Mouse (Mus musculus): ENCODE results near the gene Foxn4. TPM values are rescaled to one million over a fixed set of nuclear protein-coding genes. Genes with fewer than 3 reads are reported as not detected.

The Foxn4 gene
- polyA plus RNA-seq (2012; rRNA removed) = 0.68 and 1.1 TPM in 2 replicates

DNA sequence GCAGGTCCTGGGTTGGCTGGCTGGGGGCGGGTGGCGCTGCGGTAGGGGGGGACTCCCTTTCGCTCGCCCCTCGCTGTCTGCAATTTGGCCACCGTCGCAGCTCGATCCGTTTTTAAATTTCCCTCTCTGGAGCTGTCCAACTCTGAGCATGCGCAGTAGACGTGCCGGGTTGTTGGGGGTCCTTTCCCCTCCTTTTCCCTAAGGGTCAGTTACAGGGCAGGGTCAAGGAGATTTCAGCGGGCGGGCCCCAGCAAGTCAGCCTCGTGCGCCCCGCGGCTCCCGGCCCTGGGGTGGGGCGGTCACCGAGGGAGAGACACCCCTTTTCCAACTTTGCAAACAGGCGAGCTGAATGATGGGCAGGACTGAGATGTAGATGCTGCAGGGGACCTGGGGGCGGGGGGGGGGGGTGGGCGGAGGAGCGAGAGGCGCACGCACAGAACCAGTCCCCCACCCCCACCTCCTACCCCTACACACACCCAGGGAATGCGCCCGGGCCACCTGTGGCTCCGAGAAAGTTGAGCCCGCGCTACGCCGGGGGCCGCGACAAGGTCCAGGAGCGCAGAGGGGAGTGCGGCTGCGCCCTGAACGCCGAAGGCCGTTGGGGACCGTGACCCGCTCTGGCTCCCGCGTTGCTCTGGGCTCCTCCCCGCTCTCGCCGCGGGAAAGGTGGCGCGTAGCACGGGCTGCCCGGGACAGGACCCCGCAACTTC is at the start of gene Foxn4:
TSS of gene Foxn4 (minus strand) at position 115 of the 710 bp plus-strand sequence.
- TF ChIP-seq POLR2A (IDR thresholded peaks at IDR 0.05; ENCODE audit: borderline replicate concordance, extremely low read depth, insufficient read depth, insufficient read length, poor library complexity, severe bottlenecking) (no peak), CTCF (IDR thresholded peaks at IDR 0.05; ENCODE audit: borderline replicate concordance, extremely low read depth, insufficient read depth, insufficient read length) (no peak)
- peak; percentile 41 for DNase-seq (ENCODE audit: low read depth)

- DNase-seq (ENCODE audit: low read depth) = no peak
- TF ChIP-seq CTCF (IDR thresholded peaks at IDR 0.05; ENCODE audit: borderline replicate concordance, extremely low read depth, insufficient read depth, insufficient read length) (no peak), POLR2A (IDR thresholded peaks at IDR 0.05; ENCODE audit: borderline replicate concordance, extremely low read depth, insufficient read depth, insufficient read length, poor library complexity, severe bottlenecking) (no peak)
These were observed 49.6 kb upstream of the Foxn4 start for GRCm38 (mm10) chr5:114323105-114323790.

DNA sequence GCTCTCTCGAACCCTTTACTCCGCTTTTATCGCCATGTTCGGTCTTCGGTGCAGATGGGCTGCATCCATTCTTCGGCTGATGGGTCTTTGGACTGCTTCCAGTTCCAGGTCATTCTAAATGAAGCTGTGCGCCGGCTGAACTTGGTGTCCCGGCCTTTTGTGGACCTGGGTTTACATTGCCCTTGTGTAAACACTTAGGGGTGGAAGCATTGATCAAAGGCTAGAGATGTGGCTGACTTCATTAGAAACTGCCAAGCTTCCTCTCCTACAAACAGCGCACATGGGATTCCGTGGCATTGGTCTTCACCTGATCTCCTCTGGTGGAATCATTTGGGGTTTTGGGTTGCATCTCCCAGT is 36.1 kb upstream of the Foxn4 start:
- TF ChIP-seq CTCF (IDR thresholded peaks at IDR 0.05; ENCODE audit: borderline replicate concordance, extremely low read depth, insufficient read depth, insufficient read length) (no peak), POLR2A (IDR thresholded peaks at IDR 0.05; ENCODE audit: borderline replicate concordance, extremely low read depth, insufficient read depth, insufficient read length, poor library complexity, severe bottlenecking) (no peak)
- DNase-seq (ENCODE audit: low read depth) = no peak

GRCm38 (mm10) chr5:114308765-114309679 is 35.4 kb upstream of the Foxn4 start:
- peak; percentile 76 for DNase-seq (ENCODE audit: low read depth)
- peak; percentile 63 for TF ChIP-seq CTCF (IDR thresholded peaks at IDR 0.05; ENCODE audit: borderline replicate concordance, extremely low read depth, insufficient read depth, insufficient read length)
- TF ChIP-seq POLR2A (IDR thresholded peaks at IDR 0.05; ENCODE audit: borderline replicate concordance, extremely low read depth, insufficient read depth, insufficient read length, poor library complexity, severe bottlenecking) = no peak

GRCm38 (mm10) chr5:114306496-114306895 is 32.9 kb upstream of the Foxn4 start:
- TF ChIP-seq CTCF (IDR thresholded peaks at IDR 0.05; ENCODE audit: borderline replicate concordance, extremely low read depth, insufficient read depth, insufficient read length) (no peak), POLR2A (IDR thresholded peaks at IDR 0.05; ENCODE audit: borderline replicate concordance, extremely low read depth, insufficient read depth, insufficient read length, poor library complexity, severe bottlenecking) (no peak)
- DNase-seq (ENCODE audit: low read depth) = no peak

DNA sequence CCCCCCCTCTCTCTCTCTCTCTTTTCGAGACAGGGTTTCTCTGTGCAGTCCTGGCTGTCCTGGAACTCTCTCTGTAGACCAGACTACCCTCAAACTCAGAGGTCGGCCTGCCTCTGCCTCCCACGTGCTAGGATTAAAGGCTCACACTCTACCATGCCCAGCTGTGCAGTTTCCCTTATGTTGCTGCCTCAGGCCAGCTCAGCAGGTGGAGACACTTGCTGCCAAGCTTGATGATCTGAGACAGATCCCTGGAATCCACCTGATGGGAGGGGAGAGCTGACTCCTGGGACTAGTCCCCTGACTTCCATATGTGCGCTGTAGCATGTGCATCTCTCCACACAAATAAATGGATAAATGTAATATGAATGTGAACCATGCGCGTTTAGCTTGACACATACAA is 29.6 kb upstream of the Foxn4 start:
- TF ChIP-seq POLR2A (IDR thresholded peaks at IDR 0.05; ENCODE audit: borderline replicate concordance, extremely low read depth, insufficient read depth, insufficient read length, poor library complexity, severe bottlenecking) (no peak), CTCF (IDR thresholded peaks at IDR 0.05; ENCODE audit: borderline replicate concordance, extremely low read depth, insufficient read depth, insufficient read length) (no peak)
- DNase-seq (ENCODE audit: low read depth) = no peak

- no peak for DNase-seq (ENCODE audit: low read depth)
These were observed 26.4 kb upstream of the Foxn4 start for GRCm38 (mm10) chr5:114299883-114300610.

DNA sequence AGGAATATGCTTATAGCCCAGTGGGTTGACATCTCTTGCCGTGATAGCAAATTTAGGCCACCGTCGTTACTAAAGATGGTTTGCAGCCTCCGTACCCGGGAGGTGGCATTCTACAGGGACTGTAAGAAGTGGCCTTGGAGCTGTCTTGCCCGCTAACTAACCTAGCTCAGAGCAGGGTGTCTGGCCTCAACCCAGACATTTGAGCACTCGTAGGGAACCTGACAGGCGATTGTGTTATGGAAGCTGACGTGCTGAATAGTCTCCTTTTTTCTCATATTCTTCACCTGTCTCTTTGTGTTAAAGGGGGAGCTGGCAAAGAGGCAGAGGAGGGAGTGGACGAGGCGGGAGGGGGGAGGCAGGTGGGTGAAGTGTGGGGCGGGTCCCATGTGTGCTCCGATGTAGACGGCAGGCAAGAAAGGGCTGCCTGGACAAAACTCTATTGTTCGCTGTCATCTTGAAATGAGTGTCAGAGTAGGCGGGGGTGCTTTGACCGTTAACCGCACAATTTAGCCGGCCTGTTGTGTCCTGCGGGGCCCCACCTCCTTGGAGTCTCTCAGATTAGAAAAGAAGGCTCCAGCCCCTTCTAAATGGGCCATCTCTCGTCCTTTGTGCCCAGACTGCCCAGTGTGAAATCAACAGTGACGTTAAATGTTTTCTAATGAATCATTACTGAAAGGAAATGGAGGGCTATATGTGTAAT is 25.7 kb upstream of the Foxn4 start:
- no peak for TF ChIP-seq CTCF (IDR thresholded peaks at IDR 0.05; ENCODE audit: borderline replicate concordance, extremely low read depth, insufficient read depth, insufficient read length)
- no peak for TF ChIP-seq POLR2A (IDR thresholded peaks at IDR 0.05; ENCODE audit: borderline replicate concordance, extremely low read depth, insufficient read depth, insufficient read length, poor library complexity, severe bottlenecking)
- DNase-seq (ENCODE audit: low read depth) = peak; percentile 81

More at GRCm38 (mm10) chr5:114299883-114300610, 26.4 kb upstream of the Foxn4 start:
- no peak for TF ChIP-seq CTCF (IDR thresholded peaks at IDR 0.05; ENCODE audit: borderline replicate concordance, extremely low read depth, insufficient read depth, insufficient read length)
- no peak for TF ChIP-seq POLR2A (IDR thresholded peaks at IDR 0.05; ENCODE audit: borderline replicate concordance, extremely low read depth, insufficient read depth, insufficient read length, poor library complexity, severe bottlenecking)

DNA sequence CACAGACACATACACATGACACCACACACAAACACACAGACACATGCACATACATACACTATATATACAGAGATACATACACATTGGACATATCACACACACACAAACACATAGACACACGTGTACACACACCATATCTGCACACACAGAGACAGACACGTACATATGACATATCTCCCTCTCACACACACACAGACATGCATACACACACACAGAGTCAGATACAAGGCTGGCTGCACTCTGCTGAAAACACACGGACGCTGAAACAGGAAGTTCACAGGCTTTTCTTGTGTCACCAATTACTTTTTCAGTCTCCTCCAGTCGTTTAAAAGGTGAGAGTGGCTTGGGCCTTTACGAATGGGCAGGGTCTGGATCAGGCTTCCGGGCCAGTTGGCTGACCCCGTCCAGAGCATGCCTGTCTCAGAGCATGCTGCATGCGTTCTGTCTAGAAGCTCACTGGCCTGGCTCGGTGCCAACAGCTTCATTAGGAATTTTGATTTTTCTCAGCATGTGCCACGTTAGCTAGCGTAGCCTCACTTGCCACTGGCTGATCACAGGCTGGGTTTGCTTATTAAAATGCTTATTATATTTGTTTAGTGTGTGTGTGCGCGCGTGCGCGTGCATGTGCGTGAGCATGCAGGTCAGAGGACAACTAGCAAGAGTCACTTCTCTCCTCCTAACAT is 24.7 kb upstream of the Foxn4 start:
- TF ChIP-seq POLR2A (IDR thresholded peaks at IDR 0.05; ENCODE audit: borderline replicate concordance, extremely low read depth, insufficient read depth, insufficient read length, poor library complexity, severe bottlenecking) = no peak
- TF ChIP-seq CTCF (IDR thresholded peaks at IDR 0.05; ENCODE audit: borderline replicate concordance, extremely low read depth, insufficient read depth, insufficient read length) = no peak
- peak; percentile 88 for DNase-seq (ENCODE audit: low read depth)
